Comparison of ENCODE assay signal across 31 mouse cellular contexts in genomic region chr11:104395648-104396047, GRCm38 (mm10).
"Had no signal": no experiment of that assay in that cellular context is flagged by ENCODE, and none has a peak within 500 bp of the region (broad histone marks: within the 10 kb centered on the region; RNA-seq: fewer than 3 reads in every experiment).

No protein-coding gene starts in this region.

- H3K27me3 ChIP-seq: limb, embryonic 12.5 days; limb, embryonic 13.5 days; limb, embryonic 15.5 days; liver, embryonic 12.5 days; liver, embryonic 13.5 days; liver, embryonic 15.5 days; lung, embryonic 15.5 days; megakaryocyte, embryonic 14.5 days; midbrain, embryonic 12.5 days; midbrain, embryonic 13.5 days; midbrain, embryonic 15.5 days; neural tube, embryonic 12.5 days had no signal

- H3K36me3 ChIP-seq: limb, embryonic 15.5 days; lung, embryonic 15.5 days; midbrain, embryonic 12.5 days; midbrain, embryonic 15.5 days; neural tube, embryonic 12.5 days had no signal

- H3K4me3 ChIP-seq: limb, embryonic 10.5 days; limb, embryonic 12.5 days; limb, embryonic 13.5 days; limb, embryonic 15.5 days; liver, embryonic 12.5 days; liver, embryonic 13.5 days; liver, embryonic 15.5 days; lung, embryonic 15.5 days; megakaryocyte, embryonic 14.5 days; midbrain, embryonic 10.5 days; midbrain, embryonic 12.5 days; midbrain, embryonic 13.5 days; midbrain, embryonic 15.5 days; myocyte; neural tube, embryonic 12.5 days had no signal

- DNase-seq: left cerebral cortex, postnatal 4 days; liver, embryonic 13.5 days; liver, postnatal 0 days; lung, adult 18-20 months; lung, adult 2 months; lung, embryonic 14.5 days; lung, postnatal 10 days; lung, postnatal 14 days; lung, postnatal 36 days; lung, postnatal 4 days; midbrain, embryonic 14.5 days had no signal

- H3K4me1 ChIP-seq: limb, embryonic 10.5 days; limb, embryonic 12.5 days; limb, embryonic 15.5 days; midbrain, embryonic 10.5 days; neural tube, embryonic 12.5 days had no signal

- H3K9me3 ChIP-seq: limb, embryonic 10.5 days; limb, embryonic 12.5 days; limb, embryonic 13.5 days; limb, embryonic 15.5 days; liver, embryonic 12.5 days; liver, embryonic 13.5 days; liver, embryonic 15.5 days; lung, embryonic 15.5 days; megakaryocyte, embryonic 14.5 days; midbrain, embryonic 10.5 days; midbrain, embryonic 12.5 days; midbrain, embryonic 13.5 days; midbrain, embryonic 15.5 days; neural tube, embryonic 12.5 days had no signal

- ATAC-seq: liver, embryonic 12.5 days; liver, postnatal 0 days; lung, postnatal 0 days; midbrain, embryonic 13.5 days; midbrain, embryonic 15.5 days; midbrain, embryonic 16.5 days had no signal

- H3K4me2 ChIP-seq: limb, embryonic 12.5 days; limb, embryonic 13.5 days; limb, embryonic 15.5 days; liver, embryonic 11.5 days; liver, embryonic 12.5 days; liver, embryonic 13.5 days; liver, embryonic 15.5 days; lung, embryonic 14.5 days; lung, embryonic 15.5 days; midbrain, embryonic 11.5 days; midbrain, embryonic 12.5 days; midbrain, embryonic 13.5 days; midbrain, embryonic 15.5 days; neural tube, embryonic 12.5 days had no signal

- H3K27ac ChIP-seq: limb, embryonic 10.5 days; limb, embryonic 12.5 days; limb, embryonic 13.5 days; limb, embryonic 15.5 days; liver, embryonic 12.5 days; liver, embryonic 13.5 days; liver, embryonic 14.5 days; liver, embryonic 15.5 days; lung, embryonic 15.5 days; macrophage; midbrain, embryonic 10.5 days; midbrain, embryonic 12.5 days; midbrain, embryonic 13.5 days; midbrain, embryonic 15.5 days; neural tube, embryonic 12.5 days had no signal

- H3K9ac ChIP-seq: limb, embryonic 12.5 days; limb, embryonic 13.5 days; limb, embryonic 15.5 days; liver, embryonic 12.5 days; liver, embryonic 13.5 days; liver, embryonic 14.5 days; liver, embryonic 15.5 days; liver, postnatal 0 days; lung, embryonic 14.5 days; lung, embryonic 15.5 days; midbrain, embryonic 12.5 days; midbrain, embryonic 13.5 days; midbrain, embryonic 15.5 days; neural tube, embryonic 12.5 days had no signal
